Comparison of ENCODE assay signal across 8 mouse cellular contexts in genomic region chr5:113014111-113014807, GRCm38 (mm10). TPM values are rescaled to one million over a fixed set of nuclear protein-coding genes. Genes with fewer than 3 reads are reported as not detected.
DNase-seq lines count a peak whose midpoint lies in the region; ATAC-seq and TF ChIP-seq lines count a peak whose summit lies in the region.

No protein-coding gene starts in this region.

- peak overlapping the region; percentile 66 for H3K9ac ChIP-seq in intestine, embryonic 14.5 days (ENCODE audit: low read length)

- no peaks in the 10 kb centered on the region for H3K9me3 ChIP-seq in embryonic facial prominence, embryonic 10.5 days
- H3K9me3 ChIP-seq in intestine, embryonic 14.5 days (ENCODE audit: control insufficient read depth, low read length) = no peaks in the 10 kb centered on the region

- H3K4me2 ChIP-seq in intestine, embryonic 14.5 days (ENCODE audit: low read length) = peak overlapping the region; percentile 77

- peaks cover 28% of the 10 kb centered on the region for H3K4me1 ChIP-seq in embryonic facial prominence, embryonic 10.5 days
- H3K4me1 ChIP-seq in intestine, embryonic 14.5 days (replicated peaks; ENCODE audit: control insufficient read depth, insufficient read depth, low read length) = peaks cover 14% of the 10 kb centered on the region

- H3K27me3 ChIP-seq in embryonic facial prominence, embryonic 10.5 days (replicated peaks; ENCODE audit: low read depth, poor library complexity, severe bottlenecking) = peaks cover 38% of the 10 kb centered on the region
- no peaks in the 10 kb centered on the region for H3K27me3 ChIP-seq in intestine, embryonic 14.5 days (replicated peaks; ENCODE audit: control insufficient read depth, insufficient read depth, low read length)

- H3K36me3 ChIP-seq in embryonic facial prominence, embryonic 10.5 days (replicated peaks) = no peaks in the 10 kb centered on the region
- H3K36me3 ChIP-seq in intestine, embryonic 14.5 days (ENCODE audit: control insufficient read depth, insufficient read depth, low read length) = no peaks in the 10 kb centered on the region
- H3K36me3 ChIP-seq in macrophage (ENCODE audit: inconsistent target) = no peaks in the 10 kb centered on the region

- H3K4me3 ChIP-seq in layer of hippocampus, adult 2 months = peak overlapping the region; percentile 80
- H3K4me3 ChIP-seq in embryonic facial prominence, embryonic 10.5 days = peak overlapping the region; percentile 74
- H3K4me3 ChIP-seq in intestine, embryonic 14.5 days (ENCODE audit: low read depth, low read length) = peak overlapping the region; percentile 61
- peak overlapping the region; percentile 32 for H3K4me3 ChIP-seq in macrophage (ENCODE audit: inconsistent target)

- TF ChIP-seq CTCF in layer of hippocampus, adult 2 months (conservative IDR thresholded peaks at IDR 0.05) = no peak; the same call in none of the 2 replicates

- peaks cover 13% of the 10 kb centered on the region; the same call in 1 of the 2 replicates for H3K79me2 ChIP-seq in macrophage (ENCODE audit: inconsistent target)

- peak overlapping the region; percentile 94 for H3K27ac ChIP-seq in layer of hippocampus, adult 2 months
- no peak overlapping the region for H3K27ac ChIP-seq in embryonic facial prominence, embryonic 10.5 days (replicated peaks)
- H3K27ac ChIP-seq in intestine, embryonic 14.5 days (ENCODE audit: low read depth) = no peak overlapping the region
- no peak overlapping the region for H3K27ac ChIP-seq in macrophage

- ATAC-seq in intestine, embryonic 14.5 days (replicated peaks; ENCODE audit: low FRiP score, low TSS enrichment, low read depth) = peak; percentile 17; the same call in 1 of the 2 replicates
- ATAC-seq in CD4-positive, CD25-positive, alpha-beta regulatory T cell, adult 4 months = no peak

- WGBS in embryonic facial prominence, embryonic 10.5 days = 64% methylated on average over 16 of the region's 16 CpGs
- WGBS in intestine, embryonic 14.5 days = 46% methylated on average over 16 of the region's 16 CpGs
- WGBS in macrophage (ENCODE audit: missing documents) = 40% methylated on average over 16 of the region's 16 CpGs

- no peak for DNase-seq in layer of hippocampus, adult 2 months (ENCODE audit: low spot score in 2 of 2)
- DNase-seq in layer of hippocampus, postnatal 10 days (ENCODE audit: low spot score in 2 of 2) = no peak
- peak; percentile 14 for DNase-seq in embryonic facial prominence, embryonic 10.5 days (ENCODE audit: low spot score)
- peak; percentile 56 for DNase-seq in intestine, embryonic 14.5 days (ENCODE audit: low spot score)
- no peak for DNase-seq in layer of hippocampus, adult 9-10 months (ENCODE audit: low spot score)
- no peak for DNase-seq in c-Kit-positive CD71-positive TER-119-positive erythroid progenitor cells, embryonic 14.5 days (ENCODE audit: low spot score)

RNA-seq across cellular contexts. Expression of gene Grk3, which starts 1.3 kb away (rescaled TPM):
- total RNA-seq in layer of hippocampus, adult 2 months (2021) = 10 to 100 TPM; 80.3 to 84.6 TPM
- total RNA-seq in layer of hippocampus, postnatal 10 days (2021) = 10 to 100 TPM; 63.3 to 73.1 TPM
- 5.9 and 6.0 TPM in 2 replicates for polyA plus RNA-seq in embryonic facial prominence, embryonic 10.5 days (2016; fragmentation: Nextera tagmentation; extraction: Ambion mirVana)
- polyA plus RNA-seq in intestine, embryonic 14.5 days (2014; fragmentation: Nextera tagmentation; extraction: Ambion mirVana) = 15.7 and 20.0 TPM in 2 replicates
- total RNA-seq in macrophage (2018; cell fraction: chromatin; rRNA removed) = 100 to 1,000 TPM in 9 of 26 experiments, 10 to 100 TPM in 17; 37.7 to 150 (median 89.0) TPM
- total RNA-seq in macrophage (2018; cell fraction: cytosol; rRNA removed) = 10 to 100 TPM in 1 of 26 experiments, 1 to 10 TPM in 25; 3.2 to 10.5 (median 5.4) TPM
- 100 to 1,000 TPM in 1 of 26 experiments, 10 to 100 TPM in 25; 20.0 to 177 (median 40.1) TPM for total RNA-seq in macrophage (2018; cell fraction: nucleus; rRNA removed)
- 2.0 to 8.0 TPM (median 3.6 TPM) in 3 replicates for polyA plus RNA-seq in macrophage (2018)
- under 1 TPM in 1 of 2 experiments, not detected in 1; 0.25 TPM for polyA plus RNA-seq in CD4-positive, CD25-positive, alpha-beta regulatory T cell, adult 4 months (2017; shearing (Covaris generic))

RNA-seq across cellular contexts. Expression of gene Crybb2, which starts 55.7 kb away (rescaled TPM):
- not detected for total RNA-seq in layer of hippocampus, adult 2 months (2021)
- total RNA-seq in layer of hippocampus, postnatal 10 days (2021) = not detected
- polyA plus RNA-seq in embryonic facial prominence, embryonic 10.5 days (2016; fragmentation: Nextera tagmentation; extraction: Ambion mirVana) = not detected in 2 replicates
- polyA plus RNA-seq in intestine, embryonic 14.5 days (2014; fragmentation: Nextera tagmentation; extraction: Ambion mirVana) = not detected in 2 replicates
- not detected for total RNA-seq in macrophage (2018; cell fraction: chromatin; rRNA removed)
- not detected for total RNA-seq in macrophage (2018; cell fraction: cytosol; rRNA removed)
- not detected for total RNA-seq in macrophage (2018; cell fraction: nucleus; rRNA removed)
- not detected in 3 replicates for polyA plus RNA-seq in macrophage (2018)
- not detected for polyA plus RNA-seq in CD4-positive, CD25-positive, alpha-beta regulatory T cell, adult 4 months (2017; shearing (Covaris generic))

Comparison
In these comparisons a context has a peak if more than half of its experiments do, and no peak if none do; other contexts are left out.
1. DNase-seq: peak in embryonic facial prominence, embryonic 10.5 days (single experiment) and intestine, embryonic 14.5 days (single experiment); none in layer of hippocampus, adult 2 months (0 of 2), layer of hippocampus, postnatal 10 days (0 of 2), layer of hippocampus, adult 9-10 months (single experiment) and c-Kit-positive CD71-positive TER-119-positive erythroid progenitor cells, embryonic 14.5 days (single experiment).
2. Peak in every context shown above with its lines, with median percentiles within 50 percentile points of each other: H3K4me3 ChIP-seq.